Mouse (Mus musculus): ENCODE data around the gene Caskin1.
"Not testable (repeated sequence)": the region's sequence is repeated elsewhere in the genome, so short reads cannot be mapped to it uniquely, and the experiment has no call there.

Caskin1 gene

GRCm38 (mm10) chr17:24488186-24488661 is at the start of gene Caskin1:
TSS of gene Caskin1 (plus strand) at chr17:24488601.
- peak; percentile 79 for DNase-seq (ENCODE audit: low read depth, low spot score)

- no peak for DNase-seq (ENCODE audit: low read depth, low spot score)
Measured at GRCm38 (mm10) chr17:24440377-24440776, 48.0 kb upstream of the Caskin1 start.

- DNase-seq (ENCODE audit: low read depth, low spot score) = no peak
Measured at GRCm38 (mm10) chr17:24441148-24441547, 47.3 kb upstream of the Caskin1 start.

GRCm38 (mm10) chr17:24442107-24442506 is 46.3 kb upstream of the Caskin1 start:
- no peak for DNase-seq (ENCODE audit: low read depth, low spot score)

- no peak for DNase-seq (ENCODE audit: low read depth, low spot score)
Measured at GRCm38 (mm10) chr17:24442632-24443155, 45.7 kb upstream of the Caskin1 start, which contains the start of gene Dnase1l2. TSS of gene Dnase1l2 (minus strand) at chr17:24443105.

- peak; percentile 23 for DNase-seq (ENCODE audit: low read depth, low spot score)
Measured at GRCm38 (mm10) chr17:24443409-24443808, 45.0 kb upstream of the Caskin1 start.

GRCm38 (mm10) chr17:24446590-24446989 is 41.8 kb upstream of the Caskin1 start:
- no peak for DNase-seq (ENCODE audit: low read depth, low spot score)

GRCm38 (mm10) chr17:24449507-24449906 is 38.9 kb upstream of the Caskin1 start:
- DNase-seq (ENCODE audit: low read depth, low spot score) = no peak

GRCm38 (mm10) chr17:24451220-24451619 is 37.2 kb upstream of the Caskin1 start:
- DNase-seq (ENCODE audit: low read depth, low spot score) = no peak

- no peak for DNase-seq (ENCODE audit: low read depth, low spot score)
Measured at GRCm38 (mm10) chr17:24453372-24453771, 35.0 kb upstream of the Caskin1 start.

GRCm38 (mm10) chr17:24454218-24454755 is 34.1 kb upstream of the Caskin1 start:
- DNase-seq (ENCODE audit: low read depth, low spot score) = no peak

- DNase-seq (ENCODE audit: low read depth, low spot score) = peak; percentile 99
Measured at GRCm38 (mm10) chr17:24454756-24455522, 33.5 kb upstream of the Caskin1 start.

- not testable (repeated sequence) for DNase-seq (ENCODE audit: low read depth, low spot score)
Measured at GRCm38 (mm10) chr17:24455523-24456206, 32.7 kb upstream of the Caskin1 start.

- no peak for DNase-seq (ENCODE audit: low read depth, low spot score)
Measured at GRCm38 (mm10) chr17:24461580-24461979, 26.8 kb upstream of the Caskin1 start.

GRCm38 (mm10) chr17:24462932-24463331 is 25.5 kb upstream of the Caskin1 start:
- no peak for DNase-seq (ENCODE audit: low read depth, low spot score)

- DNase-seq (ENCODE audit: low read depth, low spot score) = no peak
Measured at GRCm38 (mm10) chr17:24463374-24464133, 24.8 kb upstream of the Caskin1 start.

GRCm38 (mm10) chr17:24468636-24469246 is 19.7 kb upstream of the Caskin1 start:
- DNase-seq (ENCODE audit: low read depth, low spot score) = no peak

- DNase-seq (ENCODE audit: low read depth, low spot score) = no peak
Measured at GRCm38 (mm10) chr17:24469336-24469909, 19.0 kb upstream of the Caskin1 start.

- DNase-seq (ENCODE audit: low read depth, low spot score) = peak; percentile 97
Measured at GRCm38 (mm10) chr17:24469910-24470602, 18.3 kb upstream of the Caskin1 start, which contains the start of the genes E4f1 and Pgp. TSS of gene E4f1 (minus strand) at chr17:24470313. TSS of gene Pgp (plus strand) at chr17:24470392.
